Mouse (Mus musculus): ENCODE data around the gene Gins2. TPM values are rescaled to one million over a fixed set of nuclear protein-coding genes. Genes with fewer than 3 reads are reported as not detected.

Gins2 gene
- polyA plus RNA-seq, 1 experiment from 2014 or later = 65.3 TPM

DNA sequence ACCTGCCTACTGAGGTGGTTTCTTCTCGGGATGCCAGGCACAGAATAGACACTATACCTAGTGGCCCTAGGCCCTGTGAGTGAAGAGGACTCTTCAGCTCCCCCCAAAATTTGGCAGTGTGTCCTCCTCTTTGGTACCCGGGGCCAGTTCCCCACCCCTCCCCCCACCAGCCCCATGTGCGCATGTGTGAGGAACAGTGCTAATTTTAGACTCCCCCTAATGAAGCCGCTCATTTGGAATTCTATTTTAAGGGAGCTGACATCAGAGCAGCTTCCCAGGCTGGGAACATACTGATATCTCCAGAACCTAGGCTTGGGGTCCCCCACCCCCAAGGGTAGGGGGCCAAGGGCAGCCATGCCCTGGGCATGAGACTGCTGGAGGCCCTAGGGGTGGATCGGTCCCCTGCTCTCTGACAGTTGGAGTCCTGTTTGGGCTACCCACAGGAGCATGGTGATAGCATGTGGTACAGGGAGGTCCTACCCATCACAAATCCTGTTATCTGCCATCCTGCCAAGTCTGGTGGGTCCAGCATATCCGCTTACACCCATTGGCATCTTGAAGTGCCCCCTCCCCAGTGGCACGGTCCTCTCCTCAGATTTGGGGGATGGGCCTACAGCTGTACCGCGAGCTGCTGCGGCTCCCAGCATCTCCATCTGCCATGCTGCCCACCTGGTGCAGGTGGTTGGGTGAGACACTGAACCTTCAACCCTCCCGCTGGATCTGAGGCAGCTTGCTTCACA lies 38.0 kb downstream of the Gins2 start:
- peak overlapping the region; percentile 54; the same call in 1 of the 2 replicates for H3K4me2 ChIP-seq (replicated peaks)
- H3K27ac ChIP-seq = peak overlapping the region; percentile 96
- H3K4me3 ChIP-seq = no peak overlapping the region
- peak; percentile 26; the same call in 1 of the 2 replicates for ATAC-seq (ENCODE audit: low FRiP score)
- H3K4me1 ChIP-seq = peaks cover 100% of the 10 kb centered on the region
- 76% methylated on average over 11 of the region's 11 CpGs for WGBS
- H3K9me3 ChIP-seq (replicated peaks) = no peaks in the 10 kb centered on the region
- peak overlapping the region; percentile 43; the same call in 1 of the 2 replicates for H3K9ac ChIP-seq
- peaks cover 7% of the 10 kb centered on the region; the same call in 1 of the 2 replicates for H3K36me3 ChIP-seq
- 0 out of 2 replicates have a peak, but pooled peaks cover 3% of the 10 kb centered on the region for H3K27me3 ChIP-seq

DNA sequence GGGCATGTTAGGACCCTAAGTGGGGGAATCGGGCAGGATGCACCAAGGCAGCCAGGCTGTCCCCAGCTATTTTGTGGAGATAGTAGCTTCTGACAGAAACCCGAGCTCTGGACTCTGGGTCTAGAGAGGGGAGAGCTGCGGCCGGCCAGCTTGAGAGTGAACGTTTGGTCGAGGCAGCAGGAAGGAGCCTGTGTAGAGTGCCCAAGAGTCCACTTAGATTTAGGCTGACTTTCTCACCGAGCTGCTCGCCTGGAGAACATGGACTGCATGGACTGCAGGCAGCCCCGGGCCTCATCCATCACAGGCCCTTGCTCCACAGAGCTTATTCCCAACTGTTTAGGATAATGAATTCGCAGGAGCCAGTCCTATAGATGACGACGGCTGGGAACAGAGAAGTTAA lies 38.7 kb downstream of the Gins2 start:
- 0 out of 2 replicates have a peak overlapping the region, but pooled peaks have one; percentile 16 for H3K4me3 ChIP-seq
- ATAC-seq (ENCODE audit: low FRiP score) = peak; percentile 27; the same call in 1 of the 2 replicates
- peak overlapping the region; percentile 54 for H3K4me2 ChIP-seq (replicated peaks)
- H3K9me3 ChIP-seq (replicated peaks) = no peaks in the 10 kb centered on the region
- WGBS = 18% methylated on average over 12 of the region's 12 CpGs
- 0 out of 2 replicates have a peak, but pooled peaks cover 3% of the 10 kb centered on the region for H3K27me3 ChIP-seq
- peak overlapping the region; percentile 96 for H3K27ac ChIP-seq
- peak overlapping the region; percentile 43; the same call in 1 of the 2 replicates for H3K9ac ChIP-seq
- H3K4me1 ChIP-seq = peaks cover 100% of the 10 kb centered on the region
- peaks cover 7% of the 10 kb centered on the region; the same call in 1 of the 2 replicates for H3K36me3 ChIP-seq

- WGBS = 5% methylated on average over 11 of the region's 11 CpGs
- Histone ChIP-seq H3K9ac (peak overlapping the region; percentile 60), H3K4me3 (peak overlapping the region; percentile 16), H3K27ac (peak overlapping the region; percentile 96), H3K27me3 (0 out of 2 replicates have a peak, but pooled peaks cover 3% of the 10 kb centered on the region), H3K4me1 (peaks cover 100% of the 10 kb centered on the region), H3K4me2 (replicated peaks) (peak overlapping the region; percentile 54), H3K36me3 (peaks cover 6% of the 10 kb centered on the region; the same call in 1 of the 2 replicates), H3K9me3 (replicated peaks) (no peaks in the 10 kb centered on the region)
- peak; percentile 69 for ATAC-seq (ENCODE audit: low FRiP score)
Observed at GRCm38 (mm10) chr8:120549922-120550321, 39.2 kb downstream of the Gins2 start.

- peak; percentile 30 for ATAC-seq (ENCODE audit: low FRiP score)
- H3K4me2 ChIP-seq (replicated peaks) = peak overlapping the region; percentile 54
- H3K27ac ChIP-seq = peak overlapping the region; percentile 96
- H3K4me3 ChIP-seq = peak overlapping the region; percentile 16
- peaks cover 95% of the 10 kb centered on the region for H3K4me1 ChIP-seq
- peak overlapping the region; percentile 60 for H3K9ac ChIP-seq
- 5% methylated on average over 25 of the region's 25 CpGs for WGBS
- H3K27me3 ChIP-seq = 0 out of 2 replicates have a peak, but pooled peaks cover 3% of the 10 kb centered on the region
- 0 out of 2 replicates have a peak, but pooled peaks cover 1% of the 10 kb centered on the region for H3K36me3 ChIP-seq
- no peaks in the 10 kb centered on the region for H3K9me3 ChIP-seq (replicated peaks)
Observed at GRCm38 (mm10) chr8:120549321-120549921, 39.7 kb downstream of the Gins2 start.

DNA sequence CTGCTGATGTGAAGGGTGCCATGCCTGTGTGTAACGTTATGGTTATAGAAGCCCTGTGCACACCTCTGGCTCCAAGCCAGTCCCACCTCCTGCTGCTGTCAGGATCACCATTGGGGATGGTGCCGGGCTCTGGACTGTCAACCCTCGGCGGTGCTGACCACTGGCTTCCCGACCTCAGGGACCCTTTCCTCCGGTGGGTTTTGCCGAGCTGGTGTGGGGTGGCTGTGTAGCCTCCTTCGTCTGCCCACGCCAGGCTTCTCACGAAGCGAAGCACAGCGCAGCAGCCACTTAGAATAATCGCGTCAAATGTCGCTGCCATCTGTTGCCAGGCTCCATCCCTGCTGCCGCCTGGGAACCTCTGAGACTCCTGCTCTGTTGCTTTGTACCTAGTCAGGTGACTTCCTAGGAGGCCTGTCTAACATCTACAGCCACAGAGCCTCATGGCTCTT lies 40.8 kb downstream of the Gins2 start:
- Histone ChIP-seq H3K4me1 (peaks cover 93% of the 10 kb centered on the region), H3K9me3 (replicated peaks) (no peaks in the 10 kb centered on the region), H3K4me3 (no peak overlapping the region), H3K9ac (0 out of 2 replicates have a peak overlapping the region, but pooled peaks have one; percentile 23), H3K27me3 (no peaks in the 10 kb centered on the region), H3K36me3 (no peaks in the 10 kb centered on the region), H3K27ac (peak overlapping the region; percentile 96), H3K4me2 (replicated peaks) (peak overlapping the region; percentile 54; the same call in 1 of the 2 replicates)
- WGBS = 38% methylated on average over 16 of the region's 16 CpGs
- ATAC-seq (ENCODE audit: low FRiP score) = no peak

GRCm38 (mm10) chr8:120547562-120547961 lies 41.5 kb downstream of the Gins2 start:
- 56% methylated on average over 9 of the region's 9 CpGs for WGBS
- no peaks in the 10 kb centered on the region for H3K27me3 ChIP-seq
- H3K9ac ChIP-seq = peak overlapping the region; percentile 23; the same call in 1 of the 2 replicates
- H3K9me3 ChIP-seq (replicated peaks) = no peaks in the 10 kb centered on the region
- no peak overlapping the region for H3K4me3 ChIP-seq
- no peak for ATAC-seq (ENCODE audit: low FRiP score)
- peaks cover 93% of the 10 kb centered on the region for H3K4me1 ChIP-seq
- H3K4me2 ChIP-seq (replicated peaks) = 0 out of 2 replicates have a peak overlapping the region, but pooled peaks have one; percentile 54
- no peaks in the 10 kb centered on the region for H3K36me3 ChIP-seq
- H3K27ac ChIP-seq = peak overlapping the region; percentile 96

DNA sequence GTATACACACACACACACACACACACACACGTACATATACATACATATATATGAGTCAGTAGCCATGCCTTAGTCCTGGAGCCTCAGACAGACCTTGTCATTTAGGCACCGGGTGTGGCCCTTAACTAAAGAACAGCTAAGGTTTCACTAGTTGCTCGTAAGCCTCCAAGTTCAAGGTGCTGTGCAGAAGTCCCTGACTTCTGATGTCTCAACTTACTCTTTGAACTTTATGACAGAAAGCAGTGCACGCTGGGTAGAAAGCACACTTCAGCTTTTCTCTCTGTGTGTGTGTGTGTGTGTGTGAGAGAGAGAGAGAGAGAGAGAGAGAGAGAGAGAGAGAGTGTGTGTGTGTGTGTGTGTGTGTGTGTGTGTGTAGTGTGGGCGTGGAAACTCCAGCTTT lies 44.9 kb downstream of the Gins2 start:
- H3K27ac ChIP-seq = no peak overlapping the region
- no peak for ATAC-seq (ENCODE audit: low FRiP score)
- WGBS = 89% methylated on average over 5 of the region's 5 CpGs

GRCm38 (mm10) chr8:120543416-120544055 lies 45.6 kb downstream of the Gins2 start:
- peak overlapping the region; percentile 12 for H3K4me2 ChIP-seq (replicated peaks)
- H3K9me3 ChIP-seq (replicated peaks) = no peaks in the 10 kb centered on the region
- ATAC-seq (ENCODE audit: low FRiP score) = no peak
- no peaks in the 10 kb centered on the region for H3K36me3 ChIP-seq
- peaks cover 89% of the 10 kb centered on the region for H3K4me1 ChIP-seq
- no peaks in the 10 kb centered on the region for H3K27me3 ChIP-seq
- H3K4me3 ChIP-seq = no peak overlapping the region
- peak overlapping the region; percentile 27; the same call in 1 of the 2 replicates for H3K9ac ChIP-seq
- H3K27ac ChIP-seq = peak overlapping the region; percentile 41; the same call in 1 of the 2 replicates
- 62% methylated on average over 8 of the region's 8 CpGs for WGBS

More for the DNA sequence above, 44.9 kb downstream of the Gins2 start:
- Histone ChIP-seq H3K4me1 (peaks cover 89% of the 10 kb centered on the region), H3K9ac (no peak overlapping the region), H3K27me3 (no peaks in the 10 kb centered on the region), H3K4me3 (no peak overlapping the region), H3K36me3 (no peaks in the 10 kb centered on the region), H3K9me3 (replicated peaks) (no peaks in the 10 kb centered on the region), H3K4me2 (replicated peaks) (no peak overlapping the region)

- peak overlapping the region; percentile 12 for H3K4me2 ChIP-seq (replicated peaks)
- no peaks in the 10 kb centered on the region for H3K36me3 ChIP-seq
- H3K27ac ChIP-seq = peak overlapping the region; percentile 41; the same call in 1 of the 2 replicates
- peaks cover 89% of the 10 kb centered on the region for H3K4me1 ChIP-seq
- peak overlapping the region; percentile 27; the same call in 1 of the 2 replicates for H3K9ac ChIP-seq
- 23% methylated on average over 13 of the region's 13 CpGs for WGBS
- H3K9me3 ChIP-seq (replicated peaks) = no peaks in the 10 kb centered on the region
- H3K4me3 ChIP-seq = no peak overlapping the region
- ATAC-seq (ENCODE audit: low FRiP score) = no peak
- no peaks in the 10 kb centered on the region for H3K27me3 ChIP-seq
Observed at GRCm38 (mm10) chr8:120542995-120543394, 46.1 kb downstream of the Gins2 start.

DNA sequence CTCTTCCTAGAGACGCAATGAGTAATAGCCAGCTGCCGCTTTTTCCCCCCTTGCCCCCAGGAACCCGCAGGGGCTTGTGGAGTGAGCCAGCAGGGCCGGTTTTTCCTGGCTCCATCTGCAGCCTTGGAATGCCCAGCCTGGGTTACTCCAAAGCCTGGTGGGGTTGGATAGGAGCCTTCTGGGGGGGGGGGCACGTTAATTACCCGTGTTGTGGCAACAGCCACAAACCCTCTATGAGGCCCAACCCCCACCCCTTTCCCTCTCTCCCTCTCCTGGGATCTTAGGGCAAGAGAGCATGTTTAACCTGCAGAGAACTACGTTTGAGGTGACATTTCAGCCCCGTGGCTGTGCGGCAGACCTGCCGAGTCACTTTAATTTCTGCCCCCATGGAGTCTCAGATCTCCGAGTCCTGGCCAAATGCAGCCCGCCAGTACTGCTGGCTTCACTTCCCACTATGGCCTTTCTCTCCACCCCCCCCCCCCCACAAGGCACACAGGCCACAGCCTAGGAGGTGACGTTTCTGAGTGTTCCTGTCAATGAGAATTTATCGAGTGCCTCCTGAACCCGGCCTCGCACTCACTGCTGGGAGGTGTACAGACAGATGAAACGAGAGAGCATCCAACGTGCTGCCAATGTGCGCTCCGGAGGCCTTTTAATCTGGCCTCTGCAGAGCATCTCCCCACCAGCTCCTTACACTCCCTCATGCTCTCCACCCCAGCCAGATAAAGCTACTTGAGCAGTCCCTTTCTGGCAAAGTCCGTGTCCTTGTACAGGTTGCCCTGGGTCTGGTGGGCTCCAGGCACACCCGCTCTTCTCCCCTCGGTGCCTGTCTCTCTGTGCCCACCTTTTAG lies 49.1 kb downstream of the Gins2 start:
- Histone ChIP-seq H3K4me3 (peak overlapping the region; percentile 57), H3K27ac (peak overlapping the region; percentile 99), H3K9me3 (replicated peaks) (no peaks in the 10 kb centered on the region), H3K27me3 (no peaks in the 10 kb centered on the region), H3K9ac (peak overlapping the region; percentile 75), H3K36me3 (no peaks in the 10 kb centered on the region), H3K4me2 (replicated peaks) (peak overlapping the region; percentile 87), H3K4me1 (peaks cover 87% of the 10 kb centered on the region)
- ATAC-seq (ENCODE audit: low FRiP score) = no peak
- 23% methylated on average over 23 of the region's 23 CpGs for WGBS

DNA sequence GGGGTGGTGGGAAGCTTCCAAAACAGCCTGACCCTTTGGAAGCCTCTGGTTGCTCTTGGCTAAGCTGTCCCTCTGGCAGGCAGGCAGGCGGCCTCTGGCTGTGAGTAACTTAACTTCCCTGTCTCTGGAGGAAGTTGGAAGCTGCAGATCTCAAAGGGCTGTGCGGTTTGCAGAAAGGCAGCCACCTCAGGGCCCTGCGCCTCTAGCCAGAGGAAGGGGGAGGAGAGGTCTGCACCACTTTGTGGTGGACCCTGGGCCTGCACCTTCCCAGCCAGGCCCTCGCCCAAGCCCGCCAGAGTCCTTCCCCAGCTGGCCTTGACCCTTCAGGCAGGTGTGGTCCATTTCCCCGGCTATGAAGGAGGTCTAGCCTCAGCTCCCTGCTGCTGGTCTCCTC lies 49.7 kb downstream of the Gins2 start:
- Histone ChIP-seq H3K27me3 (0 out of 2 replicates have a peak, but pooled peaks cover 2% of the 10 kb centered on the region), H3K27ac (peak overlapping the region; percentile 99), H3K4me3 (peak overlapping the region; percentile 57), H3K4me2 (replicated peaks) (peak overlapping the region; percentile 87), H3K9ac (peak overlapping the region; percentile 75), H3K9me3 (replicated peaks) (no peaks in the 10 kb centered on the region), H3K4me1 (peaks cover 92% of the 10 kb centered on the region), H3K36me3 (no peaks in the 10 kb centered on the region)
- ATAC-seq (ENCODE audit: low FRiP score) = no peak
- 33% methylated on average over 6 of the region's 6 CpGs for WGBS
